Mouse (Mus musculus): ENCODE measurements at regions not wholly inside any gene's neighbourhood (a gene's known extent, or its start where the extent isn't known, plus 50 kb on each side); places are given as distances from the start of the nearest gene placed in this dataset.

GRCm38 (mm10) chr16:97670131-97671038 lies 59.4 kb upstream of the Tmprss2 start:
- H3K4me1 ChIP-seq (ENCODE audit: insufficient read depth) = no peaks in the 10 kb centered on the region
- no peaks in the 10 kb centered on the region for H3K9me3 ChIP-seq (ENCODE audit: low read length)
- no peak overlapping the region for H3K27ac ChIP-seq (ENCODE audit: low read depth, low read length)
- H3K36me3 ChIP-seq (ENCODE audit: insufficient read depth) = no peaks in the 10 kb centered on the region
- peak; percentile 51 for DNase-seq
- H3K9ac ChIP-seq = no peak overlapping the region
- ATAC-seq = peak; percentile 56
- TF ChIP-seq CTCF (IDR thresholded peaks at IDR 0.05; ENCODE audit: low read depth) = peak; percentile 33; the same call in 1 of the 2 replicates
- H3K27me3 ChIP-seq (ENCODE audit: insufficient read depth, low read length) = no peaks in the 10 kb centered on the region
- no peak overlapping the region for H3K4me3 ChIP-seq (ENCODE audit: low read depth, low read length)
- 67% methylated on average over 8 of the region's 8 CpGs for WGBS
- no peak overlapping the region for H3K4me2 ChIP-seq (ENCODE audit: low read depth)

GRCm38 (mm10) chr16:97667536-97667935 lies 56.5 kb upstream of the Tmprss2 start:
- H3K4me2 ChIP-seq (ENCODE audit: low read depth) = no peak overlapping the region
- no peaks in the 10 kb centered on the region for H3K27me3 ChIP-seq (ENCODE audit: insufficient read depth, low read length)
- H3K9me3 ChIP-seq (ENCODE audit: low read length) = no peaks in the 10 kb centered on the region
- peak; percentile 23; the same call in 1 of the 2 replicates for TF ChIP-seq CTCF (IDR thresholded peaks at IDR 0.05; ENCODE audit: low read depth)
- no peak overlapping the region for H3K27ac ChIP-seq (ENCODE audit: low read depth, low read length)
- H3K4me3 ChIP-seq (ENCODE audit: low read depth, low read length) = no peak overlapping the region
- H3K36me3 ChIP-seq (ENCODE audit: insufficient read depth) = no peaks in the 10 kb centered on the region
- DNase-seq (no peak), ATAC-seq (no peak)
- no peak overlapping the region for H3K9ac ChIP-seq
- WGBS = 41% methylated on average over 1 of the region's 1 CpGs
- no peaks in the 10 kb centered on the region for H3K4me1 ChIP-seq (ENCODE audit: insufficient read depth)

- no peak overlapping the region for H3K4me3 ChIP-seq (ENCODE audit: low read depth, low read length)
- no peak overlapping the region for H3K9ac ChIP-seq
- no peak overlapping the region for H3K27ac ChIP-seq (ENCODE audit: low read depth, low read length)
- no peak for TF ChIP-seq CTCF (IDR thresholded peaks at IDR 0.05; ENCODE audit: low read depth)
- no peaks in the 10 kb centered on the region for H3K9me3 ChIP-seq (ENCODE audit: low read length)
- H3K36me3 ChIP-seq (ENCODE audit: insufficient read depth) = no peaks in the 10 kb centered on the region
- DNase-seq = no peak
- H3K4me1 ChIP-seq (ENCODE audit: insufficient read depth) = no peaks in the 10 kb centered on the region
- ATAC-seq = no peak
- 88% methylated on average over 1 of the region's 1 CpGs for WGBS
- no peak overlapping the region for H3K4me2 ChIP-seq (ENCODE audit: low read depth)
- H3K27me3 ChIP-seq (ENCODE audit: insufficient read depth, low read length) = no peaks in the 10 kb centered on the region
Measured at GRCm38 (mm10) chr16:97665518-97665917, 54.5 kb upstream of the Tmprss2 start.

Data from forebrain, postnatal 0 days (tissue).